Mouse (Mus musculus) lung, postnatal 14 days (tissue): ENCODE measurements around the gene Hsd17b6.
"Not testable (repeated sequence)": the region's sequence is repeated elsewhere in the genome, so short reads cannot be mapped to it uniquely, and the experiment has no call there.

Source experiments
- DNase-seq: peaks from one replicate; pipeline ENCODE4 v3.0.0; 2021

Hsd17b6 gene

GRCm38 (mm10) chr10:128007446-128007845, at the start of gene Hsd17b6:
TSS of gene Hsd17b6 (minus strand) at chr10:128007611.
- no peak for DNase-seq

GRCm38 (mm10) chr10:128053001-128053400, 45.6 kb upstream of the Hsd17b6 start:
- DNase-seq, result no peak

DNA sequence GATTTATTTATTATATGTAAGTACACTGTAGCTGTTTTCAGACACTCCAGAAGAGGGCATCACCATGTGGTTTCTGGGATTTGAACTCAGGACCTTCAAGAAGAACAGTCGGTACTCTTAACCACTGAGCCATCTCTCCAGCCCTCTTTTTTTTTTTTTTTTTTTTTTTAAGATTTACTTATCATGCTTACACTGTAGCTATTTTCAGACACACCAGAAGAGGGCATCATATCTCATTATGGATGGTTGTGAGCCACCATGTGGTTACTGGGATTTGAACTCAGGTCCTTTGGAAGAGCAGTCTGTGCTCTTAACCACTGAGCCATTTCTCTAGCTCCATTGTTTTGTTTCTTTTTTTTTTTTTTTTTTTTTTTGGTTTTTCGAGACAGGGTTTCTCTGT, 44.7 kb upstream of the Hsd17b6 start:
- not testable (repeated sequence) for DNase-seq

DNA sequence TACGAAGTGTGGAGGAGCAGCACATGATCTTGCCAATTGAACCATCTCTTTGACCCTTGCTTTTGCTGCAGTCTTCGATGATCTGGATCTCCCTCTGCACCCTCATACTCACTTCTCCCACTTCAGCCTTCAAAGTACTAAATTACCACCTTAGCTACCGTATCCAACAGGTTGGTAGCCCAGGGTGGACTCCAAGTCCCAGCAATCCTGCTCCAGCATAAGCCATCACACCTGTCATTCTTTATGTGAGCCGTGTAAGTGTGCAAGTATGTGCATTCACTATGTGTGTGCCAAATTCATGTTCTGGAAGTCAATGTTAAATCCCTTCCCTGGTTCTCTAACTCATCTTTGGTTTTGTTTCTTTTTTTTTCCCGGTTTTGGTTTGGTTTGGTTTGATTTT, 44.2 kb upstream of the Hsd17b6 start:
- no peak for DNase-seq

DNA sequence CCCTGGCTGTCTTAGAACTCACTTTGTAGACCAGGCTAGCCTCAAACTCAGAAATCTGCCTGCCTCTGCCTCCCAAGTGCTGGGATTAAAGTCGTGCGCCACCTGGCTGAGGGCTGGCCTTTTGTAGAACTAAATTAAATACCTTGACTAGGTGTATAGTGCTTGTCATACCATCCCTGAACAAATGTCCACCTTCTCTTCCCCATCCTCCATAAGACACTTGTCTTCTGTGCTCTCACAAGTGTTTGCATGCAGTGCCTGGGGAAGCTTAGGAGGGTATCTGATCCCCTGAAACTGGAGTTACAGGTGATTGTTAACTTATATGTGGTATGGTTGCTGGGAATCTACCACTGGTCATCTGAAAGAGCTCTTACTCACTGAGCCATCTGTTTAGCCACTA, 42.9 kb upstream of the Hsd17b6 start:
- DNase-seq, result no peak

DNA sequence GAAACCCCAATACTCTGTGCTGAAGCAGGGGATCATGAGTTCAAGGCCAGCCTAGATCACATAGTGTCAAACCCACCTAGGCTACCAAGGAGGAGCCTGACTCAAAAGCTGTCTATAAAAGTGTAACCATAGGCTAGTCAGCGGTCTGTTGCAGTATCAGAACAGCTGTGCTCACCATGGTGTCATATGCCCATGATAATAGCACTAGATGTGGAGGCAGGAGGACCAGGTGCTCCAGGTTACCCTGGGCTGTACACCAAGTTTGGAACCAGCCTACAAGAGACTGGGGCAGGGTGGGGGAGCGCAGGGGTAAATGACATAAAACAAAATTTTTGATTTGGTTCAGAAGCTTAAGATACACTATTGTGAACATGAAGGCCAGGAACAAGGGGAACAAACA, 42.3 kb upstream of the Hsd17b6 start:
- DNase-seq, result no peak

GRCm38 (mm10) chr10:128048157-128048556, 40.7 kb upstream of the Hsd17b6 start:
- DNase-seq, result no peak

DNA sequence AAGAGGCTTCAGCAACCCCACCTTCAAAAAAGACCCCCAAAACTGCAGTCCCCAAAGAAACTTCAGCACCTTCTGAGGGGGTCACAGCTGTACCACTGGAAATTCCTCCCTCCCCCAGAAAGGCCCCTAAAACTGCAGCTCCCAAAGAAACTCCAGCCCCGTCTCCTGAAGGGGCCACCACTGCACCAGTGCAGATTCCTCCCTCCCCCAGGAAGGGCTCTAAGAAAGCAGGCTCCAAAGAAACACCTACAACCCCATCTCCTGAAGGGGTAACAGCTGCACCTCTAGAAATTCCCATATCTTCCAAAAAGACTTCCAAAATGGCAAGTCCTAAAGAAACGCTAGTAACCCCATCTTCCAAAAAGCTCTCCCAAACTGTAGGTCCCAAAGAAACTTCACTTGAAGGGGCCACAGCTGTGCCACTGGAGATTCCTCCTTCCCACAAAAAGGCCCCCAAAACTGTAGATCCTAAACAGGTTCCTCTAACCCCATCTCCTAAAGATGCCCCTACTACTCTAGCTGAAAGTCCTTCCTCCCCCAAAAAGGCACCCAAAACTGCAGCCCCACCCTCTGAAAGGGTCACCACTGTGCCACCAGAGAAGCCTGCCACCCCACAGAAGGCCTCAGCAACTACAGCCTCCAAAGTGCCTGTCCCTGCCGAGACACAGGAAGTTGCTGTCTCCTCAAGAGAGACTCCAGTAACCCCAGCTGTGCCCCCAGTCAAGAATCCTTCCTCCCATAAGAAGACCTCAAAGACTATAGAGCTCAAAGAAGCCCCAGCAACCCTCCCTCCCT, 35.8 kb upstream of the Hsd17b6 start:
- DNase-seq, result no peak

GRCm38 (mm10) chr10:128042466-128042865, 35.1 kb upstream of the Hsd17b6 start:
- DNase-seq, result no peak

DNA sequence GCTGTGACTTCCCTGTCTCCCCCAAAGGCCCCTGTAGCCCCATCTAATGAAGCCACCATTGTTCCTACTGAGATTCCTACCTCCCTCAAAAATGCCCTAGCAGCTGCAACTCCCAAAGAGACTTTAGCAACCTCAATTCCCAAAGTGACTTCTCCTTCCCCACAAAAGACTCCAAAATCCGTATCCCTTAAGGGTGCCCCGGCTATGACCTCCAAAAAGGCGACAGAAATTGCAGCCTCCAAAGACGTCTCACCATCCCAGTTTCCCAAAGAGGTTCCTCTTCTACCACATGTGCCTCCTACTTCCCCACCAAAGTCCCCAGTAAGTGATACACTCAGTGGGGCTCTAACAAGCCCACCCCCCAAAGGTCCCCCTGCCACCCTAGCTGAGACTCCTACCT, 34.2 kb upstream of the Hsd17b6 start:
- DNase-seq, result no peak

GRCm38 (mm10) chr10:128040293-128040692, 32.9 kb upstream of the Hsd17b6 start:
- no peak for DNase-seq

DNA sequence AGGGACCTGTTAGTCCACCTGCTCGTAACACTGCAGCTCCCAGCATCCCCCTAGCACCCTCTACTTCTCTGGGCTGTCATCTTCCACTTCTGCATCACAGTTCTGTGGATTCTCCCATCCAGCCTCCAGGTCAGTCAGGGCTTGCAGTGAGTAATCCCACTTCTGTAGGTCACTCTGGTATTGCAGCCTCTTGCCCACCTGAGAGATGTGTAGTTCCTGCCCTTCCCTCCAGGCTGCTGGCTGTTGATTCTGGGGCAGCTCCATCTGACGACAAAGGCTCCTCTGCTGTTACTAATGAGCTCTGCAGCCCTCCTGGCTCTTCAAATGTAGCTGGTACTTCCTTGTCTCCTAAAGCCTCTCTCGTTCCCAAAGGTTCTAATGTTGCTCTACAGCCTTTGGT, 32.4 kb upstream of the Hsd17b6 start:
- no peak for DNase-seq

- DNase-seq, result no peak
Observed at GRCm38 (mm10) chr10:128039167-128039566, 31.8 kb upstream of the Hsd17b6 start.

- no peak for DNase-seq
Observed at GRCm38 (mm10) chr10:128037921-128038320, 30.5 kb upstream of the Hsd17b6 start.

DNA sequence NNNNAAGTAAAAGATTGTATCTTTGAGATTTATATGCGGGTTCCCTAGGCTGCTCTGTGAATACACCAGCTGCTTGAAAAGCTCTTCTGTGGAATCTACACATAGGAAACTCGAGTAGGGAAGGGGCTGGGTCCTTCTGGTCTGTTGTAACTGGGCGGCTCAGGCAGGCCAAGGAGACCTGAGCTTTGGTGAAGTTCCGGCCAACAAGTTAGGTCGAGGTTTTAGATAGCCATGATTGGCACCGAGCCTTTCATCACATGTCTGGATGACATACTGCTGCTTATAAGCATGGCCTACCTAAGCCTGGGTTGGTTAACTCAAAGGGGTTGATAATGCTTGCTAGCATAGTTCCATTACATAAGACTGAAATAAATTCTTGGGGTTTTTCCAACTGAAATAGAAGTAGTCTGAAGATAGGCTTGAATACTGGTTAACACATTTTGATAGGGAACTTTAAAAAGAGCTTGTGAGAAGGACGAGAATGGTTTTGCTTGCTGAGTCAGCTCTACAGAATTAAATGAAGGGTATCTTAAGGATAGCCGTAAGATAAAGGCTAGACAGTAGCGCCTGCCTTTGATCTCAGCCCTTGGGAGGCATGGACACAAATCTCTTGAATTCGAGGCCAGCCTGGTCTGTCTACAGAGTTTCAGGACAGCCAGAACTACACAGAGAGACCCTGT, 29.5 kb upstream of the Hsd17b6 start:
- peak; percentile 43 for DNase-seq

- no peak for DNase-seq
Observed at GRCm38 (mm10) chr10:128030860-128031259, 23.4 kb upstream of the Hsd17b6 start.

DNA sequence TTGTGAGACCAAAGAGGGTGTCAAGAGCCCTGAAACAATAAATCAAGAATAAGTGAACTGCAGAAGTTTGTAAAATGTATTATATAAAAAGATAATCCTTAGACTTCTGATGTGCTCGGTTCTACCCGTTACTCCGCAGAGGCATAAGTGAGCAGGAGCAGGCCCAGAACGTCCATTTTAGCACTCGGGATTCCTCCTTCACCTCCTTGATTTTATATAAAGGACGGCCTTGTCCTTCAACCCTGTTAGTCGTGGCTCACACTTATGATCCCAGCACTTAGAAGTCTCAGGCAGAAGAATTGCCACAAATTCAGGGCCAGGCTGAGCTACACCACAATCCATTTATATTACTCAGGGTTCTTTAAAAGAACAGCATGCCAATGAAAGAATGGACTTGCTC, 22.5 kb upstream of the Hsd17b6 start:
- DNase-seq, result no peak

- DNase-seq, result no peak
Observed at GRCm38 (mm10) chr10:128023496-128023895, 16.1 kb upstream of the Hsd17b6 start.

DNA sequence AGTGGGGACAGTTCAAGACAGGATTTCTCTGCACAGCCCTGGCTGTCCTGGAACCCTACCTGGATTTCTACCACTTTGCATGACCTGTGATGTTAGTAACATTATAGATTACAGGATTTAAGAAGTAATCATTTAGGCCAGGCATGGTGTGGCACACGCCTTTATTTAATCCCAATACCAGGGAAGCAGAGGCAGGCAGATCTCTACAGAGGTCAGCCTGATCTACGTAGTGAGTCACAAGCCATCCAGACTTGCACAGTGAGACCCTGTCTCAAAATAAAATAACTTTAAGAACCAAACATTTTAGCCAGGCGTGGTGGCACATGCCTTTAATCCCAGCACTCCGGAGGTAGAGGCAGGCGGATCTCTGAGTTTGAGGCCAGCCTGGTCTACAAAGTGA, 14.8 kb upstream of the Hsd17b6 start:
- no peak for DNase-seq

- peak; percentile 74 for DNase-seq
Observed at GRCm38 (mm10) chr10:128015068-128015934, 7.9 kb upstream of the Hsd17b6 start, which contains the start of gene Prim1. TSS of gene Prim1 (plus strand) at chr10:128015168.

- DNase-seq, result no peak
Observed at GRCm38 (mm10) chr10:128009735-128010134, 2.3 kb upstream of the Hsd17b6 start.

DNA sequence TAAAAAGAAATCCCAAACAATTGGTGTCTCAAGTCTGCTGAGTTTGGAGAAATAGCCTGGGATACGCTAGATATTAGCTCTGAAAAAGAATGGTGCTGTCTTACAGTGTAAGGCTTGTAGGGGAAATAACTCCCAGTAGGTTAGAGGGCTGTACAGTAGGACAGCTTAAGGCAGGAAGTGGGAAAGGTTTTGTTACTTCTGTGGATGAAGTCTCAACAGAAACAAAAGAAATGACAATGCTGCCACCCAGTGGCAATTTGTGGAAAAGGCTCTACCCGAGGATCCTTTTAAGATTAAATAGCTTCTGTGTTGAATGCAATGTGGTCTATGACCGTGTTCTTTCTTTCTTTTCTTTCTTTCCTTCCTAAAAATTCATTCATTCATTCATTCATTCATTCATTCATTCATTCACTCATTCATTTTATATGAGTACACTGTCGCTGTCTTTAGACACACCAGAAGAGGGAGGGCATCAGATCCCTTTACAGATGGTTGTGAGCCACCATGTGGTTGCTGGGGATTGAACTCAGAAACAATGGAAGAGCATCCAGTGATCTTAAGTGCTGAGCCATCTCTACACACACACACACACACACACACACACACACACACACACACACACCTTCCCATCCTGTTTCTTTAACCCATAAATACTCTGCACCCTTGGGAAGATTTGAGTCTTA, 937 bp upstream of the Hsd17b6 start:
- DNase-seq, result peak; percentile 85

DNA sequence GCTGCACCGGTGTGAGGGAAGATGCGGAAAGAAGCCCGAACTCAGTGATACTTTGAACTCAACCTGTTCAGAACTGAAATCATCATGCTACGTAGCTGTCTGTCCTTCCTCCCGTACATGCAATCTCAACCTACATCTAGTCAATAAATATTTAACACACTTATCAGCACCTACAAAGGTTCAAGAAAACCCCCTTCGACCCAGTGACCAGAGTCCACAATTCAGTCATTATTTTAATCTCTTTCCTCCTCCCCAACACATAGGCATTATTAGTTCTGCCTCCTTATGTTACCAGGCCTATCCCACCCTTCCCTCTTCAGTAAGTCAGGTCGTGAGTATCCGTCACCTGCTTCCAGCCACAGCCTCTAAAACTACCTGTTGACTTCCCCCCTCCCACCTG, 1.9 kb downstream of the Hsd17b6 start:
- DNase-seq, result no peak
